Mouse (Mus musculus): ENCODE data around the gene Hoxc4. TPM values are rescaled to one million over a fixed set of nuclear protein-coding genes. Genes with fewer than 3 reads are reported as not detected.

The Hoxc4 gene
- polyA plus RNA-seq, 2 experiments = 0.05 to 0.07 TPM

GRCm38 (mm10) chr15:102978615-102979515, 39.9 kb upstream of the Hoxc4 start:
- TF ChIP-seq EP300 (IDR thresholded peaks at IDR 0.05; ENCODE audit: low read depth) = no peak
- no peak for TF ChIP-seq CTCF (IDR thresholded peaks at IDR 0.05; ENCODE audit: low read depth)

DNA sequence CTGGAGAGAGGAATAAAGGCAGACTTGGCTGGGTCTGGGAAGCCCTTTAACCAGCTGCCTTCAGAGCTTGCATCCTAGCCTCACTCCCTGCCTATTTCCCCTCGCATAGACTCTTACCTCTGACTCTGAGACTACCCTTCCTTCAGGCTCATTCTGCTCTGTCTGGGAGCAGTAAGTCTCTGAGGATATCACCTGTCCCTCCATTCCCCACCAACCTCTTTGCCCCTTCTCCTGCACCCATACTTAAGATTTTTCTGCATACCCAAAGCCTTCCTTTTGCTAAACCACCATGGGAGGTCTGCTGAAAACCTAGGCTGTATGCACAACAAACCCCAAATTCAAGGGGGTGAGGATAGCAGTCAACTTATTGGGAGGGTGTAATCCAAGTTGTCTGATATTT, 38.8 kb upstream of the Hoxc4 start:
- no peak for ATAC-seq (ENCODE audit: insufficient read depth)
- Histone ChIP-seq H3K4me2 (ENCODE audit: low read depth) (no peak overlapping the region), H3K27me3 (ENCODE audit: control insufficient read depth, insufficient read depth, low read length) (peaks cover 97% of the 10 kb centered on the region), H3K9me3 (ENCODE audit: control insufficient read depth, low read length) (no peaks in the 10 kb centered on the region), H3K4me3 (ENCODE audit: insufficient read depth in 1 of 2, low read depth in 2 of 2, low read length in 2 of 2) (no peak overlapping the region), H3K36me3 (replicated peaks; ENCODE audit: control insufficient read depth, insufficient read depth, low read depth) (no peaks in the 10 kb centered on the region), H3K27ac (no peak overlapping the region), H3K9ac (replicated peaks) (no peak overlapping the region), H3K4me1 (replicated peaks; ENCODE audit: control insufficient read depth in 2 of 2, insufficient read depth in 2 of 2, low read length in 1 of 2) (no peaks in the 10 kb centered on the region)
- no peak for DNase-seq (ENCODE audit: low read depth in 3 of 3, low spot score in 3 of 3)
- no peak for TF ChIP-seq CTCF (IDR thresholded peaks at IDR 0.05; ENCODE audit: low read depth)
- WGBS (ENCODE audit: insufficient replicate concordance) = 0% methylated on average over 1 of the region's 1 CpGs

More at GRCm38 (mm10) chr15:102978615-102979515, 39.9 kb upstream of the Hoxc4 start:
- peaks cover 98% of the 10 kb centered on the region for H3K27me3 ChIP-seq (ENCODE audit: control insufficient read depth, insufficient read depth, low read length)
- DNase-seq (ENCODE audit: low read depth in 3 of 3, low spot score in 3 of 3) (no peak), ATAC-seq (ENCODE audit: insufficient read depth) (no peak)
- WGBS (ENCODE audit: insufficient replicate concordance) = 1% methylated on average over 13 of the region's 13 CpGs
- H3K36me3 ChIP-seq (replicated peaks; ENCODE audit: control insufficient read depth, insufficient read depth, low read depth) = no peaks in the 10 kb centered on the region
- no peak overlapping the region for H3K9ac ChIP-seq (replicated peaks)
- no peak overlapping the region for H3K4me3 ChIP-seq (ENCODE audit: insufficient read depth in 1 of 2, low read depth in 2 of 2, low read length in 2 of 2)
- no peaks in the 10 kb centered on the region for H3K4me1 ChIP-seq (replicated peaks; ENCODE audit: control insufficient read depth in 2 of 2, insufficient read depth in 2 of 2, low read length in 1 of 2)
- H3K4me2 ChIP-seq (ENCODE audit: low read depth) = no peak overlapping the region
- no peak overlapping the region for H3K27ac ChIP-seq
- H3K9me3 ChIP-seq (ENCODE audit: control insufficient read depth, low read length) = no peaks in the 10 kb centered on the region

- no peak overlapping the region for H3K9ac ChIP-seq (replicated peaks)
- no peak overlapping the region for H3K4me3 ChIP-seq (ENCODE audit: insufficient read depth in 1 of 2, low read depth in 2 of 2, low read length in 2 of 2)
- TF ChIP-seq CTCF (IDR thresholded peaks at IDR 0.05; ENCODE audit: low read depth) (no peak), EP300 (IDR thresholded peaks at IDR 0.05; ENCODE audit: low read depth) (no peak)
- H3K27ac ChIP-seq = no peak overlapping the region
- H3K36me3 ChIP-seq (replicated peaks; ENCODE audit: control insufficient read depth, insufficient read depth, low read depth) = no peaks in the 10 kb centered on the region
- H3K4me1 ChIP-seq (replicated peaks; ENCODE audit: control insufficient read depth in 2 of 2, insufficient read depth in 2 of 2, low read length in 1 of 2) = no peaks in the 10 kb centered on the region
- H3K9me3 ChIP-seq (ENCODE audit: control insufficient read depth, low read length) = no peaks in the 10 kb centered on the region
- DNase-seq (ENCODE audit: low read depth in 3 of 3, low spot score in 3 of 3) (no peak), ATAC-seq (ENCODE audit: insufficient read depth) (no peak)
- 5% methylated on average over 11 of the region's 11 CpGs for WGBS (ENCODE audit: insufficient replicate concordance)
- no peak overlapping the region for H3K4me2 ChIP-seq (ENCODE audit: low read depth)
- peaks cover 97% of the 10 kb centered on the region for H3K27me3 ChIP-seq (ENCODE audit: control insufficient read depth, insufficient read depth, low read length)
Measured at GRCm38 (mm10) chr15:102980352-102980751, 38.4 kb upstream of the Hoxc4 start.

DNA sequence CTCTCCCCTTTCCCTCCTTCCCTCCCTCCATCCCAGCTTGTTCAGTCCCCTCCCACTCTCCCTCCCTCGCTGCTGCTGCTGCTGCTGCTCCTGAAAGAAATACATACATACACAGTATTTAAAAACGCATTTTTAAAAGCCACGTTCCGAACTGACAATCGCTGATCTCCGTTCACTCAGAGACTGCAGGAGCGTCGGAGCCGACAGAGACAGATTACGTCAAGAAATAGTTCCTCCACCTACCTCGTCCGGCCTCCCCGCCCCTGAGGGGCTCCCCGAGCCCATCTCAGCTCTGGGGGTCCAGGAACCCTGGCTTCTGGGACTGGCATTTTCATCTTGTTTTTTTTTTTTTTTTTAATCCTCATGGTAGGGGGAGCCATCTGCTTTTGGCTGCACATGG, 37.8 kb upstream of the Hoxc4 start:
- no peak overlapping the region for H3K9ac ChIP-seq (replicated peaks)
- H3K36me3 ChIP-seq (replicated peaks; ENCODE audit: control insufficient read depth, insufficient read depth, low read depth) = no peaks in the 10 kb centered on the region
- H3K27ac ChIP-seq = no peak overlapping the region
- ATAC-seq (ENCODE audit: insufficient read depth) (no peak), DNase-seq (ENCODE audit: low read depth in 3 of 3, low spot score in 3 of 3) (no peak)
- under 1% methylated on average over 14 of the region's 14 CpGs for WGBS (ENCODE audit: insufficient replicate concordance)
- no peak overlapping the region for H3K4me2 ChIP-seq (ENCODE audit: low read depth)
- H3K27me3 ChIP-seq (ENCODE audit: control insufficient read depth, insufficient read depth, low read length) = peaks cover 97% of the 10 kb centered on the region
- TF ChIP-seq CTCF (IDR thresholded peaks at IDR 0.05; ENCODE audit: low read depth) (no peak), EP300 (IDR thresholded peaks at IDR 0.05; ENCODE audit: low read depth) (no peak)
- H3K9me3 ChIP-seq (ENCODE audit: control insufficient read depth, low read length) = no peaks in the 10 kb centered on the region
- no peaks in the 10 kb centered on the region for H3K4me1 ChIP-seq (replicated peaks; ENCODE audit: control insufficient read depth in 2 of 2, insufficient read depth in 2 of 2, low read length in 1 of 2)
- H3K4me3 ChIP-seq (ENCODE audit: insufficient read depth in 1 of 2, low read depth in 2 of 2, low read length in 2 of 2) = no peak overlapping the region

DNA sequence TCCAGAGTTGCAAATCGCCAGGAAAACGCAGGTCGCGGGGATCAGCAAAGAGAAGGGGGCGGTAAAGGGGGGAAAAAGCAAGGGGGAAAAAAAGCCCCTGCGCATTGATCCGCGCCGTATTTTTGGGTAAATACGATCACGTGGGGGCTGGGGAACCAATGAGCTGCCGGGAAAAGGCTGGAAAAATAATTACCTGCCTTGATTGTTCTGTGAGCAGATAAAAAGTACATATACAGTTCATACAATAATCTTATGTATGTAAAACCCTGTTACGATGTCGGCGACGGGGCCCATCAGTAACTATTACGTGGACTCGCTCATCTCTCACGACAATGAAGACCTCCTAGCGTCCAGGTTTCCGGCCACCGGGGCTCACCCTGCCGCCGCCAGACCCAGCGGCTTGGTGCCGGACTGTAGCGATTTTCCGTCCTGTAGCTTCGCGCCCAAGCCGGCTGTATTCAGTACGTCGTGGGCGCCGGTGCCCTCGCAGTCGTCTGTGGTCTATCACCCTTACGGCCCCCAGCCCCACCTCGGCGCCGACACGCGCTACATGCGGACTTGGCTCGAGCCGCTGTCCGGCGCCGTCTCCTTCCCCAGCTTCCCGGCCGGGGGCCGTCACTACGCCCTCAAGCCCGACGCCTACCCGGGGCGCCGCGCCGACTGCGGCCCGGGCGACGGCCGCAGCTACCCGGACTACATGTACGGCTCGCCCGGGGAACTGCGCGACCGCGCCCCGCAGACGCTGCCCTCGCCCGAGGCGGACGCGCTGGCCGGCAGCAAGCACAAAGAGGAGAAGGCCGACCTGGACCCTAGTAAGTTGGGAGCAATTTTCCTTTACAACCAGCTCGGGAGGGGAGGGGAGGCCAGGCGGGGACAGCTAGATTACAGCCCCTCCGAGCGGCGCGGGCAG, 37.1 kb upstream of the Hoxc4 start:
- Histone ChIP-seq H3K4me3 (ENCODE audit: insufficient read depth in 1 of 2, low read depth in 2 of 2, low read length in 2 of 2) (0 out of 4 replicates have a peak overlapping the region, but pooled peaks of 1 of the 2 experiments have one; percentile 4), H3K27ac (no peak overlapping the region), H3K9me3 (ENCODE audit: control insufficient read depth, low read length) (no peaks in the 10 kb centered on the region), H3K27me3 (ENCODE audit: control insufficient read depth, insufficient read depth, low read length) (peaks cover 97% of the 10 kb centered on the region), H3K4me1 (replicated peaks; ENCODE audit: control insufficient read depth in 2 of 2, insufficient read depth in 2 of 2, low read length in 1 of 2) (no peaks in the 10 kb centered on the region), H3K4me2 (ENCODE audit: low read depth) (peak overlapping the region; percentile 34), H3K9ac (replicated peaks) (no peak overlapping the region), H3K36me3 (replicated peaks; ENCODE audit: control insufficient read depth, insufficient read depth, low read depth) (no peaks in the 10 kb centered on the region)
- DNase-seq (ENCODE audit: low read depth in 3 of 3, low spot score in 3 of 3) = no peak
- TF ChIP-seq EP300 (IDR thresholded peaks at IDR 0.05; ENCODE audit: low read depth) (no peak), CTCF (IDR thresholded peaks at IDR 0.05; ENCODE audit: low read depth) (no peak)
- no peak for ATAC-seq (ENCODE audit: insufficient read depth)
- 1% methylated on average over 88 of the region's 88 CpGs for WGBS (ENCODE audit: insufficient replicate concordance)

All from liver, embryonic 14.5 days (tissue).